ENCODE assay signal across 9 mouse cellular contexts in the genomic region with DNA sequence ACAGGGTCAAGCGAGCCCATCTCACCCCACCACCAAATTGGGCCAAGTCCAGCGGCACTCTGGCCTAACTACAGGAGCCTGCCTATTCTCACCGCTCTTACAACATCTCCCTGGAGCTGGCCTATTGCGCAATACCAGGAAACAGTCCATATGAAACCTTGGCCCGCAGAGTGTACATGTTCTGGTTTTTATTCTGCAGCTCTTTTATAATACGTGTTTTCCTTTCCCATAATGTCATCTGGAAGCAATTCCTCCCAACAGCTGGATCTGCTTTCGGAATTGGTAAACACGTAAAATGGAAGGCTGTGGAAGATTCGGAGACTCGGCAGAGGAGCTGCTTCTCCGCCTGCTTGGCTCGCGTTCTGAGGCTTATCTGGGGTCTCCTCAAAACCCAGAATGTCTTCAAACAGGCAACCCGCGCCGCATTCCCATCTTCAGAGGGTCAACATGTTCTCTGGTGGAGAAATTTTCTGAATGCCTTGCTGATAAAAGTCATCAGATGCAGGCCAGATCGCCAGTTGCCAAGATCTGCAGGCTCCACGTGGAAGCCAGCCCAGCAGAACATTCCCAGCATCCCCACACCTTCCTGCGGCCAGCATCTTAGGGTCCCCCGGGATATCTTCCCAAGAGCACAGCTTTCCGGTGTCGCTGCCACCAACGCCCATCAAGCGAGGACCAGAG.
A peak's percentile ranks its signal among the peaks of the same experiment; 100 is the strongest.
DNase-seq lines count a peak whose midpoint lies in the region; ATAC-seq lines count a peak whose summit lies in the region.
"Had no signal": no experiment of that assay in that cellular context is flagged by ENCODE, and none has a peak within 500 bp of the region (broad histone marks: within the 10 kb centered on the region; RNA-seq: fewer than 3 reads in every experiment).

No protein-coding gene starts in this region.

- no peak overlapping the region for H3K9ac ChIP-seq in kidney, embryonic 15.5 days

- no peaks in the 10 kb centered on the region for H3K27me3 ChIP-seq in kidney, embryonic 15.5 days
- peaks cover 6% of the 10 kb centered on the region; the same call in 1 of the 2 replicates for H3K27me3 ChIP-seq in hindbrain, embryonic 10.5 days (ENCODE audit: insufficient read depth, poor library complexity, severe bottlenecking)

- 0 out of 2 replicates have a peak overlapping the region, but pooled peaks have one; percentile 12 for H3K4me2 ChIP-seq in kidney, embryonic 15.5 days

- DNase-seq in urinary bladder, adult 18-20 months (ENCODE audit: low spot score in 2 of 2), result peak; percentile 19 to 78
- no peak for DNase-seq in urinary bladder, postnatal 10 days (ENCODE audit: low spot score)
- DNase-seq in gastrocnemius, postnatal 25 days, result peak; percentile 79
- peak; percentile 74 for DNase-seq in lung, postnatal 14 days
- DNase-seq in left cerebral cortex, adult 9 months (ENCODE audit: low spot score in 2 of 2), result no peak
- no peak for DNase-seq in thymus, postnatal 0 days (ENCODE audit: low spot score)
- no peak for DNase-seq in hindbrain, embryonic 10.5 days (ENCODE audit: low spot score)

- peak overlapping the region; percentile 80 for H3K27ac ChIP-seq in kidney, embryonic 15.5 days
- no peak overlapping the region for H3K27ac ChIP-seq in hindbrain, embryonic 10.5 days

- H3K9me3 ChIP-seq in kidney, embryonic 15.5 days (replicated peaks), result no peaks in the 10 kb centered on the region
- H3K9me3 ChIP-seq in hindbrain, embryonic 10.5 days, result no peaks in the 10 kb centered on the region

- no peak overlapping the region for H3K4me3 ChIP-seq in kidney, embryonic 15.5 days (replicated peaks)
- no peak overlapping the region for H3K4me3 ChIP-seq in hindbrain, embryonic 10.5 days
- H3K4me3 ChIP-seq: megakaryocyte, embryonic 14.5 days had no signal

- WGBS in kidney, embryonic 15.5 days, result 79% methylated on average over 24 of the region's 24 CpGs
- 84% methylated on average over 24 of the region's 24 CpGs for WGBS in hindbrain, embryonic 10.5 days

- H3K4me1 ChIP-seq in kidney, embryonic 15.5 days, result peaks cover 5% of the 10 kb centered on the region; the same call in 1 of the 2 replicates
- no peaks in the 10 kb centered on the region for H3K4me1 ChIP-seq in hindbrain, embryonic 10.5 days (replicated peaks)
- H3K4me1 ChIP-seq: megakaryocyte, embryonic 14.5 days had no signal

- 0 out of 2 replicates have a peak, but pooled peaks have one; percentile 29 for ATAC-seq in kidney, embryonic 15.5 days (replicated peaks; ENCODE audit: low FRiP score)

- no peaks in the 10 kb centered on the region for H3K36me3 ChIP-seq in kidney, embryonic 15.5 days
- no peaks in the 10 kb centered on the region for H3K36me3 ChIP-seq in hindbrain, embryonic 10.5 days

Comparison
In these comparisons a context has a peak if more than half of its experiments do, and no peak if none do; other contexts are left out.
1. DNase-seq: peak in urinary bladder, adult 18-20 months (2 of 2), gastrocnemius, postnatal 25 days (single experiment) and lung, postnatal 14 days (single experiment); none in urinary bladder, postnatal 10 days (single experiment), left cerebral cortex, adult 9 months (0 of 2), thymus, postnatal 0 days (single experiment) and hindbrain, embryonic 10.5 days (single experiment).